Mouse (Mus musculus): ENCODE data around the gene Tm9sf4.

Tm9sf4 gene

GRCm38 (mm10) chr2:153157270-153157669 is 3.8 kb upstream of the Tm9sf4 start:
- DNase-seq (ENCODE audit: low read depth, low spot score) = peak; percentile 41

GRCm38 (mm10) chr2:153160133-153160532 is 970 bp upstream of the Tm9sf4 start:
- DNase-seq (ENCODE audit: low read depth, low spot score) = no peak

GRCm38 (mm10) chr2:153161684-153162080 is 579 bp downstream of the Tm9sf4 start:
- DNase-seq (ENCODE audit: low read depth, low spot score) = no peak

DNA sequence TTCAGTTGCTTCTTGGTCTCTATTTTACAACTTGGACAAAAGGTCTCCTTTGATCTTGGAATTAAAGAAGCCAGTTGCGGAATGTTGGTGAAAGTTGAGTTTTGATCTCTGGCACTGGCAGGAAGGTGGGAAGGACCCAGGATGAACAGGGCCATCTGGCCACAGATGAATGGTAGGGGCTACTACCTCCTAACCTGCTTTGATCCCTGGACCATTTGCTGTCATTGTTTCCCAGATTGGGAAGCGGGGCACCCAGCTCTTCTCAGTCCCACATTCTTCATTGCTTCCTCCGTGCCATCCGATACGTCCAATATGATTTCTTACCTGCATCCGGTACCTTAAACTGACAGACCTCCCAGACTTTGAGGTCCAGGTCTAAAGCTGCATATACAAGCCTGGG is 6.0 kb downstream of the Tm9sf4 start:
- no peak for DNase-seq (ENCODE audit: low read depth, low spot score)

DNA sequence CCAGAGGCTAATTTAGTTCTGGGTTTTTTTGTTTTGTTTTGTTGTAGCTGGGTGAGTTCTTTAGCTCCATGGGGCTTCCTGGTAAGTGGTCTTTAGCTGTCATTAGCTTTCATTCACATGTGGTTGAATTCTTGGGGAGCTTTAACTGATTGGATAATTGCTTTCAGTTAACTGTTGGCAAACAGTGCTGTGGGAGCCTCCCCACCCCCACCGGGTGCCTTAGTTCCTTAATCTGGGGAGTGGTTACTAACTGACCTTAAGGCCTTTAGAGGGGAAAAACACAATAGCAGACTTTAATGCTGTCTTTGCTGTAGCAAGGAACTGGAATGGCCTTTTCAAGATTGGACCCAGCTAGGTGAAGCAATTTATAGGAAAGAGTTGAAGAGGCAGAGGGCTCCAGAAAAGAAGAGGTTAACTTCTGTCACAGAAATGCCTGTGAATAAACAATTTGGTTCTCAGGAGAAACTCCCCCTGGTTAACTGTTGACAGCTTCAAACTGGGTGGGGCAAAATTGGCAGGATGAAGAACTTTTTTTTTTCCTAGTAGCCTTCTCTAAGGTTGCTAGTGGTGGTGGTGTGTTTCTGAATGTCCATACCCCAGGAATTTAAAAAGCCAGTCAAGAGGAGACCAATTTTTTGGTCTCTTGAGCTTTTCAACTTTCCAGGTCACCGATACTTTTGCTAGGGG is 7.2 kb downstream of the Tm9sf4 start:
- no peak for DNase-seq (ENCODE audit: low read depth, low spot score)

GRCm38 (mm10) chr2:153170490-153171224 is 9.6 kb downstream of the Tm9sf4 start:
- DNase-seq (ENCODE audit: low read depth, low spot score) = no peak

- DNase-seq (ENCODE audit: low read depth, low spot score) = no peak
Measured at GRCm38 (mm10) chr2:153171966-153172365, 10.9 kb downstream of the Tm9sf4 start.

DNA sequence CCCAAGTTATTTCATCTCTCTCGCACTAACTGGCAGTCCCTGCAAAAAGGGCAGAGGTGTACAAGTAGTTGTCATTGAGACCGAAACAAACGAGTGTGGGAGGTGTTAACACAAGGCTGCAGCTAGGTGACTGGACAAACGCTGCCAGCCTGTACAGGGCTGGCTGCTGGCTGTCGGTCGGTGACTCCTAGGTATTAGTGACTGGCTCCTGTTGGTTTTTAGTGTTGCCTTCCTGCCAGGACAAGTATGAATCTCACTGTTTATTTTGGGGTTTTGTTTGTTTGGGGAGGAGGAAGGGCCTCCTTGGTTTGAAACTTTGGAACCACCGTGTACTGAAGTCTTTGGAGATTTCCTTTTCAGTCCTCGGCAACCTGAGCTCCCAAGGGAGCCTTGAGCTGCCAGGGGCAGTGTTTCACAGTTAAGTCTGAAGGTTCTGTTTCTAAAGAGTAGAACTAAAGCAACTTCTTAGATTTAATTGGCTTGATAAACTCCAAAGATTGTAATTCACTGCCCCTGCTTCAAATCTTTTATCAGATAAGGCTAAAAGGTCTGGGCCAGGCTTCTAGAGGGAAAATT is 15.0 kb downstream of the Tm9sf4 start:
- no peak for DNase-seq (ENCODE audit: low read depth, low spot score)

DNA sequence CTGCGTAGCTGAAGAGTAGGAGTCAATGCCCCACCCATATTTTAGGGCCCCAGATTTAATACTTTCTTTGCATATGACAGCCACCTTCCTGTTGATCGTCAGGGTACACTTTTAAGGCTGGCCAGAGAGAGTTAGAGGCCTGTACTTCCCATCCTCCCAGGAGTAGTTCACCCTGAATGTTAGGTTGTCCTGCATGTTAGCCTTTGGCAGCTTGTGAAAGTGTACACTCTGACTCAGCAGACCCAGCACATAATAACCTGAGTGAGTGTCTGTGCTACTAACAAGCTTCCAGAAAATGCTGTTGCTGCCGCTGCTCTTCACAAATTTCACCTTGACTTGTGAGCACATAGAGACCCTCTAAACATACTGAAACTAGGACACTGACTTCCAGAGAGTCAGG is 16.1 kb downstream of the Tm9sf4 start:
- no peak for DNase-seq (ENCODE audit: low read depth, low spot score)

DNA sequence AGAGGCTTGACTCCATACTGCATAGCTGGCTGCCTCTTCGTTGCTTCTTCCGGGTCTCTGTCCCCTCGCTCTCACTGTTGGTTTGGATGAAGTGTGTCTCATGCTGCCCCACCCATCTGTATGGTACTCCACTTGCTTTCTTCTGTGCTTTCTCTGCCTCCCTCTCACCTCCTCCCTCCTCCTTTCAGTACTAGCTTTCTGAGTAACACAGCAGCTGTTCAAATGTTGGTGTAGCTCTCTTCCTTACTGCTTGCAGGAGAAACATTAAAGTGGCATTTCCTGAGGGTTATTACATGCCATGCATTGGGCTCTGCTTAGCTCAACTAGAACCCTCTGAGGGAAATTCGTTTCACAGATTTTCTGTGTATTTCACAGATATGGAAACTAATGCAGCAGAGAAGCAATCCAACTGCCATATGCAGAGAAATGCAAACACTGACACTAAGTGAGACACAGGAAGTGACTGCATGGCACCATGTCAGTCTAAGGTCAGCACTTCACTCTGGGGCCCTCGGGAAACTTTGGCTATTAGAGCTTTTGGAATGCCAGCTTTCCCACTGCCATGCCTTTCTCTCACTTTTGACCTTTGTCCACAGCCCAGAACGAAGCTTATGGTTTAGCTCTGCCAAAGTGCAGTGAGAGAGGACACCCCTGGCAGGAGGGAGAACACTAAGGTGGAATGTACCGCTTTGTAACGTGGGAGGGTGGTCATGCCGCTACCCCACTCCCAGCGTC is 18.2 kb downstream of the Tm9sf4 start:
- no peak for DNase-seq (ENCODE audit: low read depth, low spot score)

DNA sequence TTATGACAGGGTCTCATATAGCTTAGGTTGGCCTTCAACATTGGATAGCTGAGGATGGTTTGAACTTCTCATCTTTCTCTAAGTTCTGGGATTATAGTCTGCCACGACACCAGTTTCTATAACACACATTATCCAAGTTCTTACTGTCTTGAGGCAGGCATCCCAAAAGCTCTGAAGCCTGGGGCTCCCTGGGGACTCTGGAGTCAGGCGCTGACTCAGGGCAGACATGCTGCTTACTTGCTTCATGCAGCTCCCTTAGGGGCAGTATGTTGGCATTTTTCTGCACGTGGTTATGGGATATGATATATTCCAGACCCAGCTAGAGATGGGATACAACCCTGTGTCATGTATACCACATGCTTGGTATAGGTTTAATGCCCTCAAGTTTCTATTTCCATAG is 18.9 kb downstream of the Tm9sf4 start:
- no peak for DNase-seq (ENCODE audit: low read depth, low spot score)

- DNase-seq (ENCODE audit: low read depth, low spot score) = no peak
Measured at GRCm38 (mm10) chr2:153186176-153186591, 25.1 kb downstream of the Tm9sf4 start.

GRCm38 (mm10) chr2:153187848-153188247 is 26.7 kb downstream of the Tm9sf4 start:
- DNase-seq (ENCODE audit: low read depth, low spot score) = no peak

- no peak for DNase-seq (ENCODE audit: low read depth, low spot score)
Measured at GRCm38 (mm10) chr2:153191242-153191641, 30.1 kb downstream of the Tm9sf4 start.

DNA sequence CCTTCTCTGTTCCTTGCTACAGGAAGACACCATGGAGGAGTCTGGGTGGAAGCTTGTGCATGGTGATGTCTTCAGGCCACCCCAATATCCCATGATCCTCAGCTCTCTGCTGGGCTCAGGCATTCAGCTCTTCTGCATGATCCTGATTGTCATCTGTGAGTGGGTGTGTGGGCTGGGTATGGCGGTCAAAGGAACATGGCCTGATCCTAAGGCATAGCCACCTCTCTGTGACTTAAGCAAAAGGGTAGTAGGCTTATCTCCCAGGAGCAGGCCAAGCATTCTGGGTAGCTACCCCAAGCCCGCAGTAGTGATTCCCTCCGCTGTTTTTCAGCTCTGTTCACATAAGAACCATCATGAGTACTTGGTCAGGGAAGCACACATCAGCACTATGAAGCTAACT is 33.2 kb downstream of the Tm9sf4 start:
- DNase-seq (ENCODE audit: low read depth, low spot score) = no peak

DNA sequence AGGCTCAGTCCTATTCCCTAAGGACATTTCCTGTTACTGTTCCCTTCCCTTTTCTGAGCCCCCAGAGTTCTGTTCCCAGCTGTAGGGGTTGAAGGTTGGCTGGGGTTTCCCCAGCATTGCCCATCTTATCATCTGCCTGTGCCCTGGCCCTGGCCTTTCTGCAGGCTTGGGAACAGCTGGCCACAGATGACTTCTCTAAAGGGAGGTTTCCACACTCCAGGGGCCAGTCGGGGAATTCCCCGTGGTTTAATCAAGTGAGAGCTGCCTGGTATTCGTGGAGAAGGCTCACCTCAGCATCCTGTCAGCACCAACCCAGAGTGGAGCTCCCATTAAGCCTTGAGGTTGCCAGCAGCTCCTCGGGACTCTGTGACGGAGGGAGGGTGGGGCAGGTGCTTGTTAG is 37.4 kb downstream of the Tm9sf4 start:
- no peak for DNase-seq (ENCODE audit: low read depth, low spot score)

DNA sequence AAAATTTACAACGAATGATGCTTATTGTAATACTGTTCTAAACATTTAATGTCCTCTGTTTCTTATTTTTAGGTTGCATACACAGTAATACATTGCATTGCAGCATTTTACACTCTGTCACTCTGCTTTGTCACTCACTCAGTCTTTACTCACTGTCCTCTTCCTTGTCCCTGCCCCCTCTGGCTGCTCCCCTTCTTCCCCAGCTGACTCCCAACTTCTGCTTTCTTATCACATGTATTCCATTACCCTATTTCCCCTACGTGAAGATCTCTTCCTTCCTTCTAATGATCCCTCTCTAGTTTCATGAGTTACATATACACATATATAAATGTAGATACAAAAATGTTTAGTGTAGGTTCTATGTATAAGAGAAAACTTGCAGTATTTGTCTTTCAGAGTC is 38.0 kb downstream of the Tm9sf4 start:
- no peak for DNase-seq (ENCODE audit: low read depth, low spot score)

DNA sequence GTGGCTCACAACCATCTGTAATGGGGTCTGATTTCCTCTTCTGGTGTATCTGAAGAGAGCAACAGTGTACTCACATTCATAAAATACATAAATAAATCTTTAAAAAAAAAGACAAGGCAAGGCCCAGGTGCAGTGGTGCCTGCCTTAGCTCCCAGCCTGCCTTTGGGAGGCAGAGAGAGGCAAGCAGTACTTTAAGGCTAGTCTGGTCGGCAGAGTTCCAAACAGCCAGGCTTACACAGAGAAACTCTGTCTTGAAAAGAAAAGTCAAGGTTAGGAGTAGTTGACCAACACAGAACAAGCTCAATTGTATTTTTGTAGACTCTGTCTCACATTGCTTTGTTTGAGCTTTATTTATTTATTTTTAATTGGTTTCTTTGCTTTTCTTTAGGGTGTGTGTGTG is 41.7 kb downstream of the Tm9sf4 start:
- DNase-seq (ENCODE audit: low read depth, low spot score) = no peak

DNA sequence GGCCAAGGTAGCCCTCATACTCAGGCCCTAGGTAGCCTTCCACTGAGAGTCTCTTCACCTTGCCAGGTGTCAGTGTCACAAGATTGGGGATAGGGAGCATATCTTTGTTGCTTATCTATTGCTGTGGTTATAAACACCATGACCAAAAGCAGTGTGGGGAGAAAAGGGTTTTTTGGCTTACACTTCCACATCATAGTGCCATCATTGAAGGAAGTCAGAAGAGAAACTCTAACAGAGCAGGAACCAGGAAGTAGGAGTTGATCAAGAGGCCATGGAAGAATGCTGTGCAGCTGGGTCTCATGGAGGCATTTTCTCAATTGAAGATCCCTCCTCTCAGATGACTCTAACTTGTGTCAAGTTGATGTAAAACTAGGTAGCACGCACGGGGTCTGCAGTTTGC is 47.0 kb downstream of the Tm9sf4 start:
- no peak for DNase-seq (ENCODE audit: low read depth, low spot score)

DNA sequence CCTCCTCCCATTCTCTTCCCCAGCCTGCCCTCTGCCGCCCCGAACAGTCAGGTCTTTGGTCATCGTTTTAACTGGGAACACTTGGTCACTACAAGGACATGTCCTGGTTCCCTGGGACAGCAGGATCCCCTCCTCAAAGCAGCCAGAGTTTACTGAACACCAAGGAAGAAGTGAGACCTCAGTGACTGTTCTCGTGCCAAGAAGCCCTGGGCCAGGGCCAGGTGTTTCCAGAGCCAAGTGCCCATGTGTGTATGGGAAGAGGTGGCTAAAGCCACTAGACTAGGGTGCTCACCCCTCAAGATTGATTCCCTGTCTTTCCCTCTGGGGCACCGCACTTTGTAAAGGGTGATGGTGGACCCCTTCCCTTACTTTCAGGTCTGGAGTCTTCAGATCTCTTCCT is 48.2 kb downstream of the Tm9sf4 start:
- DNase-seq (ENCODE audit: low read depth, low spot score) = no peak

- DNase-seq (ENCODE audit: low read depth, low spot score) = peak; percentile 57
Measured at GRCm38 (mm10) chr2:153211451-153211850, 50.3 kb downstream of the Tm9sf4 start.

DNA sequence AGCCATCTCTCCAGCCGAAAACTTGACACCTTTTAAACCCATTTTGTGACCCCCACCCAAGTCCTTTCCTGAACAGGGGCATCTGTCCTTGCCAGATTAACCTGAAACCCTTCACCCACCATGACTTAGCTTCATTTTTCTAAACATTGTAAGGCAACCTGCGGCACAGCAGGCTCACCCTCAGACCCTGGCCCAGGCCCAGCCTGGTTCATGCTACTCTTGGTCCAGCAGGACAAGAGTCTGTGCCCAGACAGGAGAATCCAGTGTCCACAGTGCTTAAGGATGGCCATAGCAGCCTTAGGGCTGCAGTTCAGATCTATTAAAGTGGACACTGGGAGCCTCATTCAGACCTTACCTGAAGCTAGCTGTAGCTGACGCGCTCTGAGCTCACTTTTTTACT is 52.2 kb downstream of the Tm9sf4 start:
- DNase-seq (ENCODE audit: low read depth, low spot score) = no peak

All from CD4-positive, CD25-positive, alpha-beta regulatory T cell, adult 2 months (primary cell).